Mouse (Mus musculus) heart, postnatal 0 days (tissue): ENCODE results near the gene BC017158.

ENCODE experiments used
- CTCF ChIP-seq: IDR thresholded peaks from 2 replicates; pipeline ENCODE4 v1.5.1; 2016; ENCODE audit warnings: antibody characterized with exemption, control low read depth, low read depth
- EP300 ChIP-seq: IDR thresholded peaks from 2 replicates; pipeline ENCODE4 v1.6.1; 2016; ENCODE audit warnings: antibody characterized with exemption, low read depth

DNA sequence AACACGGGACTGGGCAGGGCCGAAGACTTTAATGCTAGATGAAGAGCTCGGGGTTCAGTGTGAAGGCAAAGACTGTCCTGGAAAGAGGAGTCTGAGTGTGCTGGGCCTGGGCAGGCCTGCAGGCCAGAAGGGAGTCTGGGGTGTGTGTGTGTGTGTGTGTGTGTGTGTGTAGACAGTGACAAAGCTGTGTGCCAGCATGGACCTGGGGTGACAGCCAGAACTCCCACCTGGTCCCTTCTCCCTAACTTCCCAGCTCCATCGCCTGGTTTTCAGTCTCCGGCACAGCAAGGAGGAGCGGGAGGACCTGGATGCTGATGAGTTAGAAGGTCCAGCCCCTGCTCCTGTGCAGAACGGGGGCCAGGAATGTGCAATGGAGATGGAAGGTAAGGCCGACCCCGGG lies 26.5 kb downstream of the BC017158 start:
- no peak for TF ChIP-seq EP300
- no peak for TF ChIP-seq CTCF
